Mouse (Mus musculus): ENCODE data around the gene Ubn1.

Gene Ubn1

DNA sequence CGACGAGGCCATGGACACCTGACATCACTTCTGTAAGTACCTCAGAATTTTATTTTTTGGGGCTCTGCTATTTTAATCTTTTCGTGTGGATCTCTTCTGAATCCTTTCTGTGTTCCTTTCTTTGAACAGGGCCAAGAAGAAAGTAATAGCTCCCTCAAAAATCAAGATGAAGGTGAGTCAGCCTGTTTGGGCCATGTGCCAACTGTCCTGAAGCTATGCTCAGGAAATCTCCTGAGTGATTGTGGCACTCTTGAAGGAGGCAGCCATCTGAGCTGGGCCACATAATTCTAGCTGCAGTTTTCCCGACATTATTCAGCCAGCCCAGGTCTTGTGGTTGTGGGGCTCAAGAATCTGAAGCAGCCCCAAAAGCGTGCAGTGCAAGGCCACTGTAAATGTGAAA is 24.5 kb downstream of the Ubn1 start:
- DNase-seq: no peak

DNA sequence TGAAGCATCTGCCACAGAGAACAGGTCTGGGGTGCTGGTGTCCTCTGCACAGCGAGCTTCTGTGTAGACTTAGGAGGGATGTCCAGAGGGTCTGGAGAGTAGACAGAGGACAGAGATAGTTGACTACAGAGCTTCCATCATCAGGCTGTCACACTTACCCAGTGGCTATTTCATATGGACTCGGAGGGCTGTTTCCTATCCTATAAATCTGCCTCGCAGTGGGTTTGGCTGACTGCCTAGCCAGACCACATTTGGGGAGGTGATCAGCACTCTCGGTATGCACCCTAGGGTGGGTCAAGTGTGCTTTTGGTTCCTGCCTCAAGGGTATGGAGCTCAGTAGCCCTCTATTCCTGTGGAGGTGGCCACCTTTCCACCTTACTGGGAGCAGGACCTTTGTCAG is 35.3 kb downstream of the Ubn1 start:
- DNase-seq: no peak

DNA sequence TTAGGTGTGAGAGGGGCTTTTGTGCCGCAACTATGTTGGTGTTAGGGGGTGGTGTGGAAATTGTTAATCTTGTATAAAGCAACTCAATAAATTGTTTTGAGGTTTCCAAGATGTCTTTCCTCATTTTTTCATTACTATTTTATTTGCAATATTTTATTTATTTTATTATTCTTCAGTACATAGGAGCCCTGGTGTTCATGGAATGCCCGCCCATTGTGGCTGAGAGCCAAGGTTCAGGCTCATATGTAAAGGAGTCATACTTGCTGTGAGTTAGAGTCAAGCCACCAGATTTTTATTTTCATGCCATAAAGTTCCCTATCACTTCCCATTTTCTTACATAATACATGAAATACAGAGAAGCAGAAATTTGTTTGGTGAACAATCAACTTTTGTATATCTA is 36.3 kb downstream of the Ubn1 start:
- DNase-seq: no peak

DNA sequence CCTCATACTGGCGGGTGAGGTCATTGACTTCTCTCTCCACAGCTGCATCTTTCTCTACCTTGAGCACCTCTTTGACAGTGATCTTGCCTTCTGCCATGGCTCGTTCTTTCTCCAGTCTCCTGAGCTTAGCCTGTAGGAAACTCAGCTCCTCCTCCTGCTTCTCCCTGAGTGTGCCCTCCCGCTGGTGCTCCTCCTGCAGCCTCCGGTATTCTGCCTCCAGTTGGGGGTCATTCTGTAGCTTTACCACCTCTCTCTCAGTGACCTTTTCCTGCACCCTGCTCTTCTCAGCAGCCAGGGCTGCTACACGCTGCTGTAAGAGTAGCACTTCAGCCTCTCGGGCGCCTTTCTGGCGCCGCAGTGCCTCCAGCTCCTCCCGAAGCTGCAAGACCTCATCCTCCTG is 39.2 kb downstream of the Ubn1 start:
- no peak for DNase-seq

DNA sequence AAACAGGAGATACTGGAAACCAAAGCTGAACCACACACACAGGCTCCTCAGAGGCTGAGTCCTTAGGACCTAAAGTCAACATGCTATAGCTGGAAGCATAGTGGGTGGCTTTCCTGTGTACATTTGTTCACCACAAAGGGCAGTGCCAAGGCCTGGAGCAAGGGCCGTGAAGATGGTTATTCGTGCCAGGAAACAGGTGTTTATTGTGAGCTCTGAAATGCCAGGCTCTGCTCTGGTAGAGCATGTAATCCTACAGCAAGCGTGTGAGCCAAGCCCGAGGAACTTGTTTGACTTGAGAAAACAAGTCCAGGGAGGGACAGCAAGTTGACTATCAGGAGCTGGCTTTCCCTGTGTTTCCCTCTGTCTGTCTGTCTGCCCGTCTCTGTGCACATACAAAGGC is 43.4 kb downstream of the Ubn1 start:
- DNase-seq: no peak

DNA sequence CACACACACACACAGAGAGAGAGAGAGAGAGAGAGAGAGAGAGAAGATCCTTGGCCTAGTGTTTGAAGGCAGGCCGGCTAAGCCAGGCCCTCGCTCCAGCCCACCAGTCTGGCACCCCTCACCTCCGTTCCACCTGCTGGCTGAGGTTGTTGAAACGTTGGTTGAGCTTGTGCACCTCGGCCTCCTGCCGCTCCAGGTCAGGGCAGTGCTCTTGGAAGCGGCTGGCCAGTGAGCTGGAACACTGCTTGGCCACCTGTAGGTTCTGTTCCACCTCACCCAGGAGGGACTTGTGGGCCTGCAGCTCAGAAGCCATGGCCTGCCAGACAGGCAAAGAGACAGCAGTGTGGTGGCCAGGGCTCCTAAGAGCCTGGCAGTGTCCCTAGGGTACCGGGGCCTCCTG is 46.6 kb downstream of the Ubn1 start:
- no peak for DNase-seq

DNA sequence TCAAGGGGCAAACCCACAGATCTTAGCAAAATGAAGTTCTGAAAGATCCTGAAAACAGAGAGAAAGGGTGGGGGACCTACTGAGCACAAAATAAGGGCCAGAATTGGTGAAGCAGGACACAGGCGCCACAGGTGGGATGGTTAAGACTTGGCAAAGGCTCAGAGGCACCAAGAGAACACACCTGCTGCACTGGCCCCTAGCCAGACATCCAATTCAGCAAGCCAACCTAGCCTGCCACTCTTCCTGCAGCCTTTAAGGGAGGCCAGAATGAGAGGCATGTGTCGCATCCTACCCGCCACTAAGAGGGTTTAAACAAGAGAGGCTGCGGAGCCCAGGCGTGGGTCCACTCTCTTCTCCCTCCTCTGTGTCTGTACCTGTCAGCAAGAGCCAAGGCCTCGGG is 51.1 kb downstream of the Ubn1 start:
- no peak for DNase-seq

DNA sequence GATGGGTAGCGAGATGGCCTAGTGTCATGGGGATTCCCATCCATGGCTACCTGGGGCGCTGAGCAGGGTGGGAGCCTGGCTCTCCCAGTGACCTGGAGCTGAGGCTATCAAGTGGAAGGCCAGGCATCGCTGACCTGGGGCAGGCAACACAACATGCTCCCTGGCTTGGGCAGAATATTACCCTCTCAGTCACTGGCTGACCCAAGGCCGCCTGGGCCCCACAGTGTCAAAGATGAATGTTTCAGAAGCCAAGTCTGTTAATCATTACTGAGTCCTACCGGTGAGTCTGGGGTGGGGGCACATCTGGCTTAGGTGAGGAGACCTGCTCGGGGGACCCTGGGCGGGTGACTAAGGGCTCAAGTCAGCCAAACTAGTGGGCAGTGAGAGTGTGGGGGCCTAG is 60.0 kb downstream of the Ubn1 start:
- peak; percentile 54 for DNase-seq

DNA sequence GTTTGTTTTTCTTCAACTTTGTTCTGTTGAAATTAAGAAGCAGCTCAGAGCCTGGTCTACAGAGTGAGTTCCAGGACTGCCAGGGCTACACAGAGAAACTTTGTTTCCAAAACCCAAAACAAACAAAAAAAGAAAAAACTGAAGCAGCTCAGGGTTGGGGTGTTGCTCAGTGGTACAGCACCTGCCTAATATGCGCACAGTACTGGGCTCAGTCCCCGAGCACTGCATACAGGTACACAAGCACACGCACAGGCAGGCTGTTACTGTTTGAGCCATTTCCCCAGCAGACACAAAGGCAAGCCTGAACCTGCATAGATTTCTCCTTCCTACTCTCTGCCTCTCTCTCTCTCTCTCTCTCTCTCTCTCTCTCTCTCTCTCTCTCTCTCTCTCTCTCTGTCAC is 61.2 kb downstream of the Ubn1 start:
- no peak for DNase-seq

DNA sequence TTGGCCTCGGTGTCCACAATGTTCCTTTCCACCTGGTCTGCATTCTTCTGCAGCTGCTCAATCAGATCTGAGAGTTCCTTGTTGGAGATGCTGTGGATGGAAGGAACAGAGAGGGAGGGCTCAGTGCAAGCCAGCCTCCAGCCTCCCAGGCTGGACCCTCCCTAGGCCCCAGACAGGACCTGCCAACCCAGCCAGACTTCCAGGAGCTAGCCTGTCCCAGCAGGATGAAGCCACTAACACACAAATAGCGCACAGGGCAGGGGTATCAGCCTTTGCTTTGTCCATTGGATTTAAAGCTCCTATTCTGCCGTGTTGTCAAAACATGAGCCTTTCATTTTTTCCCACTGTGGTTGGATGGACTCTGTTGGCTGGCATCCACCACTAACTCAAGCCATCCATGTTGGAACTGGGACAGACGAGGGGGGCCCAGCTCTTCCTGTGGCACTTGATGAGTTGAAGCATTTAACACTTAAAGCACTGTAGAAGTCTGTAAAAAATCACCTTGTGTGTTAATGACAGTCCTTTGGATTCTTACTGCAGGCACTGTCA is 63.2 kb downstream of the Ubn1 start:
- no peak for DNase-seq

DNA sequence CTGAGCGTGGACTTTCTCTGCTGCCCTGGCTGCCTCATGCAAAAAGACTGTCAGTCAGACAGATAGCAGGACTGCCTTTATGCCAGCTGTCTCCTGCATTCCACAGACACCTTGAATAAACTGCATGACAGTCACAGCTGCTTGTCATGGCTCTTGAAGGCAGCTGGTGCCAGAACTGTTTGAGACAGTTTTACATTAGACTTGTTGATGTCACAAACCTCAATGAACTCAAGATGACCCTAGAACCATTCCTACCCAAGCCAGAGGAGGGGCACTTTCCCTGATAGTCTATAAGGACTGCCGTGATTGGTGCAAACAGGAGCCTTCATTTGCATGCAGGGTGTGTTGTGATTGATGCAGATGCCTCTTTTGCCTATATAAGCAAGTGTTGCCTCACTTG is 63.7 kb downstream of the Ubn1 start:
- no peak for DNase-seq

DNA sequence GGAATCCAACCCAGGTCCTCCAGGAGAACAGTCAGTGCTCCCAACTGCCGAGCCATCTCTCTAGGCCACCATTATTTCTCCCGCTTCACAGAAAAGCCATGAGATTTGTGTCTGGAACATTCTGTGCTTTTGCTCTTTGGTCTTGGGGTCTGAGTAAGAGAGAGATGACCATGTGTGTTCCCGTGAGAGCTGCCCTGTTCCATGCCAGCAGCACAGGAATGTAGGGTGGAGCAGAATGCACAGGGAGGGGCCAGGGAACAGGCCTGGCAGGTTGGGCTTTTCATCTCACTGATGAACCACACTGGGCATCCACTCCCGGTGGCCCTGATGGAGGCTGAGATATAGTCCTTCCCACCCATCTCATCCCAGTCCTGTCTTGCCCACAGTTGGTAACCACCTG is 69.5 kb downstream of the Ubn1 start:
- DNase-seq: no peak

DNA sequence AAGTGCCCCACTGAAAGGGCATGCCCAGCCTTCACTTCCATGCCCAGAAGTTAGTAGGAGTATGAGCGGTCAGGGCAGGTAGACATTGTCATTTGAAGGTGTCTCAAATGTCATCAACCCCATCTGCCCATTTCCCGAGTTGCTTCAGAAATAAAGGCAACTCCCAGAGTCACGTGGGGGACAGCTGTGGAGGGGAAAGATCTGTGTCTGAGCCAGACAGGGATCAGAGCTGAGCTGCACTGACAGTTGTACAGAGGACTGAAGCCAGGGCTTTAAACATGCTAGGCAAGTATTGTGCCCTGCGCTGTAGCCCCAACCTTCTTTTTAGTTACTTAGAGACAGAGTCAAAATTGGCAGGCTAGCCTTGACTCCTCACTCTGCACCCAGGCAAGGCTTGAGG is 70.0 kb downstream of the Ubn1 start:
- no peak for DNase-seq

DNA sequence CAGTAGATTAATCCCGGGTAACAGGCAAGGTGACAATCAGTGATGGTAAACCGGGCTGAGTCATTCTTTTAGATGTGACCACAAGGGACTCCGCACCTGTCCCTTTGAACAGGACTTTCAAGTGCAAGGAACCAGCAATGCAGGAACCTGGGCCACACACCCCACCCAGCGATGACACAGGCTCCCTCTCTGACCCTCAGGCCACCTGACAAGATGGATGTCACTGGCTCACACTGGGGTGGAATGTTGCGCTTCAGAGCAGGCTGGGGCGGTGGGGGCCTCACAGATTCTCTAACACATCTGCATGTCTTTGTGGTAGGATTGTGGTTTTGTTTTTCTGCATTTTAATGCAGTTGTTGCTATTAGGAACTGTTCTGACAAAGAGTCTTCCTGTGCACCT is 73.6 kb downstream of the Ubn1 start:
- DNase-seq: no peak

DNA sequence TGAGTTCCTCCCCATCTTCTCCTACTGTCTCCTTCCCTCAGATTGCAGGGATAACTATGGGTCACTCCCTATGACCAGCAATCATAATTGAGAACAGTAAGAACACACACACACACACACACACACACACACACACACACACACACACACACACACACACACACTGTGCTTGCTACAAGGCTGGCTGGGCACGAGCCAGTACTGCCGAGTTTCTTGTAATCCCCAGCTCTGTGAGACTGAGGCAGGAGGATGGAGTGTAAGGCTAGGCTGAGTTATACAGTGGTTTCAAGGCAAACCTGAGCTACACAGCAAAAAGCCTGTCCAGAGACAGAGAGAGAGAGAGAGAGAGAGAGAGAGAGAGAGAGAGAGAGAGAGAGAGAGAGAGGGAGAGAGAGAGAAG is 80.3 kb downstream of the Ubn1 start:
- DNase-seq: no peak

DNA sequence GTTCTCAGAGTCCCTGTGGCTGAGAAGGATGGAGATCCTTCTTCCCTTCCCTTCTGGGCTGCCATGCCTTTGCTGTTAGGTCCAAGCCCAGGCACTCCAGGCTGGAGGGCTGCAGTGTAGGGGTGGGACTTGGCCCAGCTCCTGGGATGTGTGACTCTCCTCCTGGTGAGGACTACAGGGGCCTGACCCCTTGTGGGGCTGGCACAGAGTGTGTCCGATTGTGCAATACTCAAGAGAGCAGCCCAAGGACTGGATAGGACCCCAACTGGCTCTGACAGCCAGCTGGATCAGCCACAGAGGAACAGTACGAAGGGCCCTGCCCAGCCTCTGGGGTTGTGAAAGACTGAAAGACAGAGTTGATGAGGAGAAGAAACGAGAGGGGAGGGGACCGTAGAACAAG is 80.9 kb downstream of the Ubn1 start:
- no peak for DNase-seq

DNA sequence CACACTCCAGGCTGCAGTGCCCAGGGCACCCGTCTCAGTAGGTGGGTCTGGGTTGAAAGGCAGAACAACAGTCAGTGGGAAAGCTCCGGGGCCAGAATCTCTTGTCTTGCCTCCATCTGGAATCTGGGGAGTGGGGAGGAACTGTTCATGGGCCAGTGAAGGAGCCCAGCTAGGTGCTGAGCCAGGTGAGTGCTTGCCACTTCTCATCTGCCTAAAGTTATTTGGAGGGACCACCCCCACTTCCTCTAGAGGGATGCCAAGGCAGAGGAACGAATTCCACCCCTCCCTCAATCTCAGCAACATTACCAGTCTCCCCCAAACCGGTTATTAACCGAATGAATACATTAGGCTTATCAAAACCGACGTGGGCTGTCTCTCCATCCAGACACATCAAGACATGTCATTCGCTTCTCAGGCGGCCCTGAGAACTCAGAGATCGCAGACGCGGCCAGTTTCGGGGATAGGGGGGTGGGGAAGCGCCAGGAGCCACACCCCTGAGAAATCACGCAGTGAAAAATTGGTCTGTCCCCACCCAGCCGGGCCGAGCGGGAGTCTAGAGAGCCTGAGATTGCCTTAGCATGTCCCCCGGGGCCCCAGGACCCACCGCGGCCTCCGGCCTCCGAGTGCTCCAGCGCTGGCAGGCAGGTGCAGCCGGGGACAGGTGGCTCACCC is 81.5 kb downstream of the Ubn1 start:
- no peak for DNase-seq

DNA sequence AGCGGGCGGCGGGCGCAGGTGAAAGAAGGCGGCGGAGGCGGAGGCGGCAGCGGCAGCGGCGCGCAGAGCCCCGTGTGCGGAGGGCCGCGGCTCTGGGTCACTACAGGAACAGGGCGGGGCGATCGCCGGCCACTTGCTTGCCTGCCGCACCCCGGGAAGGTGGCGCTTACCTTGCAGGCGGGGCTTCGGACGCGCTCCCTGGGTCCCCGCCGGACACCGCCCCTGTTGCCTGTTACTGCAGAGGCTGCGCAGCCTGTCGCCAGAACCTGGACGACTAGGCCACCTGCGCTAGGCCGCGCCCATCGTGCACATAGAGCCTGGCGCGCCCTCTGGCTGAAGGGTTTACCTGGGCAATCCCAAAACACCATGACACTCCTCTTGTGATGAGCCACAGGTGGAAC is 82.5 kb downstream of the Ubn1 start, which contains the start of gene Ppl:
Ppl (minus strand) TSS at position 21 of the 401 bp plus-strand sequence.
- DNase-seq: peak; percentile 62

DNA sequence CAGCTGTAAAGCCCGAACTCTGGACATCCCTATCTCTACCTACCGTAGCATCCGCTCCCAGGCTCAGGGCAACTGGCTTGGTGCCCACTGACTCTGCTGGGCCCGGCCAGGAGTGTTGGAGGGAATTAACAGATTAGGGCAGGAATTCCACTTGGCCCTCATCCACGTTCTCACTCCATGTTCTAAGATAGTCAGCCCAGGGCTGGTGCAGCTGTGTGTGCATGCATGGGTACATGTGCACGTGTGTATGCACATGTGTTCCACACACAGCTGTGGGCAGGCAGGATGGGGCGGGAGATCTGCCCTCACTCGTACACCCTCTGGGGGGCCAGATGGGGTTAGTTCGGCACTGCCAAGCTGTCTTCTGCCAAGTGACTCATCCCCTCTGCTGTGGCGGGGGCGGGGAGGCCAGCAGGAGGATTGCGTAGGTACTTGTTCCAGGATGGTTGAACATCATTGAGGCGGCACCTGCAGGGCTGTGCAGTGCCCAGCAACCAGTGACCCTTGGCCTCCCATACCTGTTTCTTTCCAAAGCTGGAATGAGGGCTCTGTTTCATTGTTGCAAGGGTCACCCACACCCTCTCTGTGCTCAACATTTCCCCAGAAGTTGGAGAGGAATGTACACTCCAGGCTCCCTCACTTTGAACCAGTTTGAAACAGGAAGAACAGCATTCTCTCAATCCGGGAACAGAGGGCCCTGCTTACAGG is 84.9 kb downstream of the Ubn1 start:
- no peak for DNase-seq

DNA sequence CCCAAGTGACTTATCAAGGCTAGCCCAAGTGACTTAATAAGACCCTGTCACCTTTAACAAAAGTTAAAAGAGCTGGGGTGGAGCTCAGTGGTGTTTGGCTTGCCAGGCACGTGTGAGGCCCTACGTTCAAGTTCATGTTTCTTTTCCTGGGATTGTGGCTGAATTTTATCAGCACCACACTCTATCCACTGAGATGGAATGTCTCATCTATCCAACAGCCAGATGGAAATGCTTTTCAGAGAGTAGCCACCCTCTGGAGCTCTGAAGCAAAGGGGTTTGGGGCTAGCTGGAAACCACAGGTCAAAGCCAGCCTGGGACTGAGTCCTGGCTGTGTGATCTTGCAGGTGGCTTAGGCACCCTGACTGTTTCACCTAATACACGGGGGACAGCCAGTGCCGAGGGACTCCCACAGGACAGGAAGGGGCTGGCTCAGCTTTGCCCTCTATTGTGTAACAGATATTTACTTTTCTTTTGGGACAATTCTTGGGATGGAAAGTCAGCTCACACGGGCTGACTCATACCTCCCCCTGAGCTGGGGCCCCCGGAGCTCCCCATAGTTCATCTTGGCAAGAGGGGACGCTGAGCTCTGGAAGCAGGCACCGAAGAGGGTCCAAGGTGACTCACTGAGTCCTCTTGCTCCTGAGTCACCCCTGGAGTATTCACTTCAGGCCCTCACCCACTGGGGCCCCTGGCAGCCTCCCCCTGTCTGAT is 85.8 kb downstream of the Ubn1 start:
- no peak for DNase-seq
